Mouse (Mus musculus): ENCODE data around the gene Prelid3b. TPM values are rescaled to one million over a fixed set of nuclear protein-coding genes. Genes with fewer than 3 reads are reported as not detected.

Gene Prelid3b
- 10 to 100 TPM; 17.7 to 49.5 (median 34.4) TPM for total RNA-seq (2018; cell fraction: chromatin; rRNA removed)
- total RNA-seq (2018; cell fraction: cytosol; rRNA removed), result 10 to 100 TPM; 43.7 to 70.0 (median 55.6) TPM
- total RNA-seq (2018; cell fraction: nucleus; rRNA removed), result 10 to 100 TPM; 23.5 to 49.1 (median 33.6) TPM
- polyA plus RNA-seq (2018), result 44.0 to 102 TPM (median 81.1 TPM) in 3 replicates

DNA sequence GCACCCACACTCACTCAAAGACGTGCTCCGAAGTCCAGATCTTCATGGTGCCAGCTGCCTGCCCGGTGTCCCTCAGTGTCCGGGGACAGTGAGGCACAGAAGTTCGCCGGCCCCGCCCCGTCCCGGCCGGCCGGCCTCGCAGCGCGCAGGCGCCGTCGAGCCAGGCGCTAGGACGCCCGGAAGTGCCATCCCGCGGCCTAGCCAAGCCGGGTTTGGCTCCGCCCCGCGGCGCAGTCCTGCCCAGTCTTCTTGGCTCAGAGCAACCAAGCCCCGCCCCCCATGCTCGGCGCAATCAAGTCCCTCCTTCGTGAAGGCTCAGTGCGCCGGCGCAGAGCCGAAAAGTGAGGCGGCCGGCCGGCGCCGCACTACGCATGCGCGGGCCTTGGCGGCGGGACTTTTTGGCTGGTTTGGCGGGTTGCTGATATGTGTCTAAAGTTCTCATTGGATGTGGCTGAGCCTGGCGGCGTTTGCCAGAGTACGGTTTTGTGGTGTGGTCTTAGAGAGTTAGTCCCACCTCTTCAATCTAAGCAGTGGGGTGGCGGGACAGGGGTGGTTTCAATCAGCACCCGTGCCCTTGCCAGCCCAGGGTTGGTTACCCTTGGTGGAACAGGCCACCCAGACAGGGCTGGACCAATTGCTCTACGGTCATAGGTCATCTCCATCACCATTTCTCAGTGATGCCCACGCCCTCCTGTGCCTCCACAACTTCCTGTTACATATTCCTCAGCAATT is at the start of gene Prelid3b:
Prelid3b (minus strand) TSS at position 264 of the 732 bp plus-strand sequence.
- peak within 1 kb of the TSS; percentile 65 for H3K27ac ChIP-seq
- no peaks in the 10 kb centered on the region for H3K36me3 ChIP-seq (ENCODE audit: inconsistent target)
- peak within 1 kb of the TSS; percentile 63 for H3K4me3 ChIP-seq (ENCODE audit: inconsistent target)
- 0% methylated on average over 51 of the region's 53 CpGs for WGBS (ENCODE audit: missing documents)
- peaks cover 47% of the 10 kb centered on the region for H3K79me2 ChIP-seq (ENCODE audit: inconsistent target)

GRCm38 (mm10) chr2:174522134-174522533 is 49.3 kb upstream of the Prelid3b start:
- H3K79me2 ChIP-seq (ENCODE audit: inconsistent target), result no peaks in the 10 kb centered on the region
- H3K36me3 ChIP-seq (ENCODE audit: inconsistent target), result no peaks in the 10 kb centered on the region
- no peak overlapping the region for H3K27ac ChIP-seq
- 94% methylated on average over 3 of the region's 3 CpGs for WGBS (ENCODE audit: missing documents)
- H3K4me3 ChIP-seq (ENCODE audit: inconsistent target), result no peak overlapping the region

DNA sequence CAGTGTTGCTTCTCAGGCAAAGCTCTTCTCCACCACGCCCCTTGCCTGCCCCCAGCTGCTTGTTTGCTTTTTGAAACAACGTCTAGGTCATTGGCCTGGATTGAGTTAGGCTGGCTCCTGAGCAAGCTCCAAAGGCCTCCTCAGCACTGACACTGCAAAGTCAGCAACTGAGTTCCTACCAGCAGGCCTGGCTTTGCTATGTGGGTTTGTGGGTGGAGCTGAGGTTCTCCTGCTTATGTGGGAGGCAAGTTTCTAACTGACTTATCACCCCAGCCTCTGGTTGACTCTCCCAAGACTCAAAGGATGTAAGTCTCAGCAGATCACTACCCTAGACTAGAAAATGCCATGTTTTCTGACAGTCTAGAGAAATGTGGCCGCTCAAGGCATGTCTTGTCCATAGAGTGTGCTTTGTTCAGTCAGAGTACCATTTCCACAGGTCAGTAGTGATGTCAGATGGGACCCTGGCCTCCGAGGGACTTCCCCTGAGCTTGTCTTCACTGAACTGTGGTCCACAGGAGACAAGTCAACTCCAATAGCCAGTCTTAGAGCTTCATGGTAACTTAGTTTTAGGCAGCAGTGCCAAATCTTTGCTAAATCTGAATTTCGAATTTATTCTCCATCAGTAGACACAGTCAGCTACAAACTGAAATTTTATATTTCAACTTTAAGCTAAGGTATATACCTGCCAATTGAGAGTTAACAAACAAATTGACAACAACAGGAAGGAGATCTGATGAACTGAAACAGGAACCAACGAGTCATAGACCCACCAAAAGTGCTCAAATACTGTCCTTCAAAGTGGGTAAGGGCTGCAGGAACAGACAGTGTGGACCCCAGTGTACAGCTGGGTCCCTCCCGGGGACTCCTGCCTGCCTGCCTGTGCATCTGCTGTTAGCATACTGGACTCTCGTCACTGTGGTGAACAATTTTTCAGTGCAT is 44.5 kb upstream of the Prelid3b start:
- Histone ChIP-seq H3K36me3 (ENCODE audit: inconsistent target) (no peaks in the 10 kb centered on the region), H3K4me3 (ENCODE audit: inconsistent target) (no peak overlapping the region), H3K27ac (no peak overlapping the region), H3K79me2 (ENCODE audit: inconsistent target) (no peaks in the 10 kb centered on the region)
- WGBS (ENCODE audit: missing documents), result 65% methylated on average over 8 of the region's 8 CpGs

GRCm38 (mm10) chr2:174514887-174515286 is 42.0 kb upstream of the Prelid3b start:
- Histone ChIP-seq H3K79me2 (ENCODE audit: inconsistent target) (no peaks in the 10 kb centered on the region), H3K36me3 (ENCODE audit: inconsistent target) (no peaks in the 10 kb centered on the region), H3K4me3 (ENCODE audit: inconsistent target) (no peak overlapping the region), H3K27ac (no peak overlapping the region)
- 83% methylated on average over 4 of the region's 4 CpGs for WGBS (ENCODE audit: missing documents)

DNA sequence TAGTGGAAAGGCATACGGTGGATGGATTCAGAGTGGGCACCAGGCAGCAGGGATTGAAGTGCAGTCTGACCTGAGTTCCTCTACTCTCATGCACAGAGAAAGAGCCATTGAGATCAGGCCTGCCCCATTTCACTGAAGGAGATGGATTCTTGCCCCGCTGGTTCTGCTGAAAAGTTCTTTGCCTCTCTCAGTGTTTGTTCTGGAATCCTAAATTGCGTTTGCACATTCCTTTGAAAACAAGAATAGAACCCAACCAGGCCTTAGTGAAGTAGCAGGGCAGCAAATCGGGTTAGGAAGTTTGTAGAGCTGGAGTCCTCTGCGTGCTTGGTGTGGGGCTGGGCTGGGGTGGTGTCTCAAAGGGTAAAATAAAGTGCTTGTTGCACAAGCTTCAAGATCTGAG is 40.9 kb upstream of the Prelid3b start:
- Histone ChIP-seq H3K36me3 (ENCODE audit: inconsistent target) (no peaks in the 10 kb centered on the region), H3K27ac (no peak overlapping the region), H3K4me3 (ENCODE audit: inconsistent target) (no peak overlapping the region), H3K79me2 (ENCODE audit: inconsistent target) (no peaks in the 10 kb centered on the region)
- WGBS (ENCODE audit: missing documents), result 91% methylated on average over 5 of the region's 5 CpGs

- Histone ChIP-seq H3K36me3 (ENCODE audit: inconsistent target) (no peaks in the 10 kb centered on the region), H3K4me3 (ENCODE audit: inconsistent target) (no peak overlapping the region)
- WGBS (ENCODE audit: missing documents), result 45% methylated on average over 8 of the region's 8 CpGs
Observed at GRCm38 (mm10) chr2:174509825-174510224, 36.9 kb upstream of the Prelid3b start.

DNA sequence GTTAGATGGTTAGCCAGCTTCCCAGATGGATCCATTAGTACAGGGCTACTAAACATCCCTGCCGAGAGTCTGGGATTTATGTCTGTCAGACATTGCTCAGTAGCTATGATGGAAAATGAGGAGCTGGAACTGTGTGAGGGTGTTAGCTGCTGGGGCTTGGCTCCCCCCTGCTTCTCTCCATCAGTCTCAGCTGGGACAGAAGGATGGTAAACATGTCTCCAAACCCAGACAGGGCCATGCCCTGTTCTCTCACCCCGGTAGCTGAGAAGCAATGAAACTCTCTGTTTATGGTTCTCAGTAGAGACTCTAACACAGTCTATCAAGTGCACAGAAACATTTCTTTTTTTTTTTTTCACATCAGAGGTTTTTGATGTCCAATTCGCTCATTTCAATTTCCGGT is 35.1 kb upstream of the Prelid3b start:
- no peak overlapping the region for H3K27ac ChIP-seq
- H3K79me2 ChIP-seq (ENCODE audit: inconsistent target), result no peaks in the 10 kb centered on the region
- WGBS (ENCODE audit: missing documents), result 96% methylated on average over 4 of the region's 4 CpGs
- no peaks in the 10 kb centered on the region for H3K36me3 ChIP-seq (ENCODE audit: inconsistent target)
- no peak overlapping the region for H3K4me3 ChIP-seq (ENCODE audit: inconsistent target)

More at GRCm38 (mm10) chr2:174509825-174510224, 36.9 kb upstream of the Prelid3b start:
- H3K27ac ChIP-seq, result no peak overlapping the region
- H3K79me2 ChIP-seq (ENCODE audit: inconsistent target), result no peaks in the 10 kb centered on the region

GRCm38 (mm10) chr2:174502831-174503460 is 30.1 kb upstream of the Prelid3b start:
- H3K36me3 ChIP-seq (ENCODE audit: inconsistent target), result no peaks in the 10 kb centered on the region
- H3K27ac ChIP-seq, result no peak overlapping the region
- no peak overlapping the region for H3K4me3 ChIP-seq (ENCODE audit: inconsistent target)
- 91% methylated on average over 25 of the region's 25 CpGs for whole genome bisulfite sequencing (ENCODE audit: missing documents)
- no peaks in the 10 kb centered on the region for H3K79me2 ChIP-seq (ENCODE audit: inconsistent target)

DNA sequence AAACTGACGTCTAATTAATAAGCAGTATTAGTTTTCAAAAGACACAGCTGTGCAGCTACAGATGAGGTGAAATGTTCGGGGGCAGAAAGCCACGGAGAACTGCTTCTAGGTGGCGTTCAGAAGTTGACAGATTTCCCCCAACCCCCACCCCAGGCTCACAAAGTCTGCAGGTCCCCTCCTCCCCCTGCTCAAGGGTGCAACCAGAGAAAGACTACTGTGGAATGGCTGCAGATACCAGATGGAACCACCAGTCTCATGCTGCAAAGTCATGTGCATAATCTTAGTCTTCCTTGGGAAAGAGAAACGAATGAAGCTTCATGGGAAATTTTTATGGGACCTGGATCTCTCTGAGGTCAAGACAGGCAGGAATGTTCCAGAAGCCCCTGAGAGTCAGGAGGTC is 29.4 kb upstream of the Prelid3b start:
- WGBS (ENCODE audit: missing documents), result 69% methylated on average over 5 of the region's 5 CpGs
- no peak overlapping the region for H3K4me3 ChIP-seq (ENCODE audit: inconsistent target)

DNA sequence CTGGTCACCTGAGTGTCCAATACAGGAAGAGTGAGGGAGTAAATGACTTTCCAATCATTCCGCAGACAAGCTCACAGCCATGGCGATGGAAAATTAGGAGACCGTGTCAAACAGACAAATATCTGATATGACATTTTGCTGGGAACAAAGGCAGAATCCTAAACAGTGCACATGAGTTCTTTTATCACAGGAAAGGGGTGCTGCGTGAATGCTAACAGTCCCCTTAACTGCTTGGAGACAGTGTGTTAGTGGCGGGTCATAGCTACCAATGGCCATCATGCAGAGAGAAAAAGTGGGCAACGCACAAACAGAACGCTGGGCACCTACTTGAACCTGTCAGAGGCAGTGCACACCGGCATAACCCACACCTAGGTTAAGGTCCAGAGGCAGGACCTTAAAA is 28.6 kb upstream of the Prelid3b start:
- Histone ChIP-seq H3K79me2 (ENCODE audit: inconsistent target) (no peaks in the 10 kb centered on the region), H3K36me3 (ENCODE audit: inconsistent target) (no peaks in the 10 kb centered on the region), H3K27ac (no peak overlapping the region), H3K4me3 (ENCODE audit: inconsistent target) (no peak overlapping the region)
- 94% methylated on average over 8 of the region's 8 CpGs for WGBS (ENCODE audit: missing documents)

More for the DNA sequence above, 29.4 kb upstream of the Prelid3b start:
- no peak overlapping the region for H3K27ac ChIP-seq
- no peaks in the 10 kb centered on the region for H3K79me2 ChIP-seq (ENCODE audit: inconsistent target)
- H3K36me3 ChIP-seq (ENCODE audit: inconsistent target), result no peaks in the 10 kb centered on the region

DNA sequence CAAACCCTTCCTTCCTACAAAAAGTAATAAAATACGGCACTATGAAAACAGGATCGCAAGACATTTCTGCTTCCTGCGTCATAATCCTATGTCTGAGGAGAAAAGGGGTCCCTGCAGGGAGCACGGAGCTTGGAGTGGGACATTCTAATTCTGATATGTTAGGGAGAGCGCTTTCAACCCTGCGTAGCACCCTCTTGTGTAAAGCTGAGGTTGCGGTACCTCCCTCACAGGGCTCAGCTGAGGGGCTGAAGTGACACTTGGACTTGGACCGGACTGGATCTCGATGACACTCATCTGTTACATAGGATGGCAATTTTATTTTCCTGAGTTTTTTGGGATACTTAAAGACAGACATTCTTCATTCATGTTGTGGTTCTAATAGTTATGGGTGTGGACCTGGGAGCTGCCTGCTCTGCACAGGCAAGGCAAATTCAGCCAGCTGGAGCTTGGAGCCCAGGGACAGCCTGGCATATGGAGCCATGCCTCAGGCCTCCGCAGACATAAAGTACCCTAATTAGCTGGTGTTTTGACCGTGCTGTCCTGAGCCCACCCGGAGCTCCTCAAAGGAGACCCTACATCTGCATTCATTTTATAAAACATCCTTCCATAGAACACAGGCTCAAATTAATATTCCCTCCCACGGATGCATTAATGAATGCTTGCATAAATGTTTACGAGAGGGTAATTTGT is 28.1 kb upstream of the Prelid3b start:
- 95% methylated on average over 12 of the region's 14 CpGs for WGBS (ENCODE audit: missing documents)
- no peak overlapping the region for H3K4me3 ChIP-seq (ENCODE audit: inconsistent target)
- no peaks in the 10 kb centered on the region for H3K36me3 ChIP-seq (ENCODE audit: inconsistent target)
- no peak overlapping the region for H3K27ac ChIP-seq
- H3K79me2 ChIP-seq (ENCODE audit: inconsistent target), result no peaks in the 10 kb centered on the region

DNA sequence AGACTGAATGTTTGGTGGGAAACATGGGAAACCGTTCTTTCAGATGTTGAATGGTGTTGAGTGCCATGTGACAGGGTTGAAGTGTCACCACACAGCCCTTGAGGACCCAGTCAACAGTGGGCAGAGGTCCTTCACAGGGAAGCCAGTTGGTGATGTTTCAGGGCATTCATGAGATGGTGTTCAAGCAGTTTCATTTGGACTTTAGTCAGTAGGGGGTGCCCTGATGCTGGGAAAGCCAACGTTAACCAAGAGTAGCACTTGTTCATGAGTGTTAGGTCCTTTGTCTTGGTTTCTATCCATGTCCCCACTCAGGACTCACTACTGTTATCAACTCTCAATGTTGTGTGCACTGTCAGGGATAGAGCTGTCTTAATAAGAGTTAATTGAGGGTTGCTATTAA is 20.0 kb upstream of the Prelid3b start:
- Histone ChIP-seq H3K79me2 (ENCODE audit: inconsistent target) (no peaks in the 10 kb centered on the region), H3K27ac (no peak overlapping the region), H3K4me3 (ENCODE audit: inconsistent target) (no peak overlapping the region), H3K36me3 (ENCODE audit: inconsistent target) (no peaks in the 10 kb centered on the region)
- 62% methylated on average over 2 of the region's 2 CpGs for WGBS (ENCODE audit: missing documents)

DNA sequence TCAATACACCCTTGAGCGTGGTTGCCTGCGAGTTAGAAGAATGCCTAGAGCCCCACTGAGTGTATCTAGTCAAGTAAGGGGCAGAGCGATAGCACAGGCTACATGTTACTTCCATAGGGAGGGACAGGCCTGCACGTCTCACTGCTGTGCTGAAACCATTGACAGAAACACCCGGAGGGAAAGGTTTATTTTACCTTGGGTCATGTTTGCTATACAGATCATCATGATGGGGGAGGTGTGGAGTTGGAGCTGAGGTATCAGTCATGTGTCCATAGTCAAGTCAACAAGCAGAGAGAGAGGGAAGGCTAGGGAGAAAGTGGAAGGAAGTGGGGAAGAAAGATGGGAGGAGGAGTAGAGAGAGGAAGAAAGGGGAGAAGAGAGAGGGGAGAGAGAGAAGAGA is 14.1 kb upstream of the Prelid3b start:
- no peak overlapping the region for H3K27ac ChIP-seq
- 94% methylated on average over 5 of the region's 5 CpGs for WGBS (ENCODE audit: missing documents)
- no peaks in the 10 kb centered on the region for H3K36me3 ChIP-seq (ENCODE audit: inconsistent target)
- H3K4me3 ChIP-seq (ENCODE audit: inconsistent target), result no peak overlapping the region
- no peaks in the 10 kb centered on the region for H3K79me2 ChIP-seq (ENCODE audit: inconsistent target)

GRCm38 (mm10) chr2:174478746-174479145 is 5.9 kb upstream of the Prelid3b start:
- no peak overlapping the region for H3K4me3 ChIP-seq (ENCODE audit: inconsistent target)
- H3K79me2 ChIP-seq (ENCODE audit: inconsistent target), result no peaks in the 10 kb centered on the region
- H3K27ac ChIP-seq, result no peak overlapping the region
- no peaks in the 10 kb centered on the region for H3K36me3 ChIP-seq (ENCODE audit: inconsistent target)
- 56% methylated on average over 5 of the region's 5 CpGs for WGBS (ENCODE audit: missing documents)

Measured in macrophage (primary cell).